Mouse (Mus musculus) natural killer cell, adult 2 months (primary cell): ENCODE measurements around the gene Cops3.
A peak's percentile ranks its signal among the peaks of the same experiment; 100 is the strongest.

Experiments used
- DNase-seq, 2 experiments: peaks; one replicate each; pipeline ENCODE4 v3.0.0; 2022; ENCODE audit warnings: low spot score in 2 of 2

Cops3 gene

DNA sequence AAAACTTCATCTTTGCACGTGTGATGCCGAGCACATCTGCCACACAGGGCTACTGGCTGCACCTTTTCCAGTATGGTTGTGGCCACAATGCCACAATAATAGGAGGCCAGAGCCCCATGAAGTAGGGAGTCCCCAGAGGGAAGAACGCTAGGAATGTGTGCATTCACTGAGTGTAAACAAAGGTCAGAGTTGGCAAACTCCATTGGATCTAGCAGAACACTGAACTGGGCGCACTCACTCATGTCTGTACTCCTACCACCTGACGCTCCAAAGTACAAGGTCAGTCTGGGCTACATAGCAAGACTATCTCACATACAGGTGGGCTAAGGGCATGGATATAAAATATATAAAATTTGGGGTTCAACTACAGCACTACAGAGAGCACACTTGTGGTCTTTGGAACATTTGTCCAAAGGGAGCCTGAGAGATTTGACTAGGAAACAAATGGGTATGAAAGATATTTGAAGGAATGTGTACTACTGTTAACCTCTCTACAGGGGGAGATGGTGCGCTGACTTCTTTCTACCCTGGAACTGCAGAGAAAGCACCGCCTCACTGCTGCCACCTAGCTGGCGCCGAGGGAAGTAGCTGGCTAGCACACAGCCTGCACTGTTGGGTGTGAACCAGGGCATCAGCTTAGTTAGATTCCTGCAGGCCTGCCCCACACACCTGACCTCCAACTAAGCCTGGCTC is 61.3 kb downstream of the Cops3 start:
- DNase-seq, result peak; percentile 55 to 77

- DNase-seq, result no peak
Observed at GRCm38 (mm10) chr11:59777259-59777658, 62.4 kb downstream of the Cops3 start.

DNA sequence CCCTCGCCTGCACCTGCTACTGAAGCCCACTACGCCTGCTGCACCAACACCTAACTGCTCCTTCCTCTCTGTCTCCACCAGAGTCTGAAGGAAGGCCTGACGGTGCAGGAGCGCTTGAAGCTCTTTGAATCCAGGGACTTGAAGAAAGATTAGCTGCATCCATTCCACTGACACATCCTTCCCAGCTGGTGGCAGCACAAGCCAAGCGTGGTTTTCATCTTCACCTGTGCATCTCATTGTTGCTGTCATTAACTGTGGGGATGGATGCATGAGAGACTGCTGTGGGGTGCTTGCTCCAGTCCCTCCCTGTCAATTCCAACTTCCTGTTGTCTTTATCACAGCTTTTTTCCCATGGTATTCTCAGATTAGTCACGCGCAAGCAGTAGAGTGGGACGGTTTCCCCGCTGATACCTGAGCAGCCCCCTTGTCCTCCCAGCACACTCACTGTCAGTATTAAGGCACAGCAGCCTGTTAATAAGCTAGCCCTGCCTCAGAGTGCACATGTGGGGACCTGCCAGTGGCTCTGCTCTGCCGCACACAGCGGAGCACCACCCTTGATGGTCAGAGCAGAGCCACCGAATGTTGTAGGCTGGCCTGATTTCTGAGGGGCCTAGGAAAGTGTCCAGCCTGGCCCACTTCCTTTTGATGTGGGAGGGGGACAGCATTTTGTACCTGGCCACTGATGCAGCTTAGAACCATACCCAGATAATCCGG is 64.0 kb downstream of the Cops3 start:
- DNase-seq, result no peak

GRCm38 (mm10) chr11:59774522-59774921 is 65.1 kb downstream of the Cops3 start:
- DNase-seq, result no peak

- DNase-seq, result no peak
Observed at GRCm38 (mm10) chr11:59772902-59773301, 66.7 kb downstream of the Cops3 start.

DNA sequence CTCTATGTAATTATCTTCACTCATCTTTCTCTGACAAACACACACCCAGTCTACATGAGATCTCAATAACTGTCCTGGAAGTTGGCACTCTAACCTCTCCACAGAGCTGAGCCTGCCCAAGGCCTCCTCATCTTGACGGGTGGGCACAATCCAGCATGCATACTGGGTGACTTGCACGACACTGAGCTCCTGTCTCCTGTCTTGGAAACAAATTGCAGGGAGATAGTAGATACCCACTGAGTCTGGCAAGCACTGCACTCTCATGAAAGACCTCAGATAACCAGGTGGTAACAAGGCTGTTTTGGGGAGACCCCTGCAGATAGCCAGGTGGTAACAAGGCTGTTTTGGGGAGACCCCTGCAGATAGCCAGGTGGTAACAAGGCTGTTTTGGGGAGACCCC is 67.3 kb downstream of the Cops3 start:
- DNase-seq, result no peak

- no peak for DNase-seq
Observed at GRCm38 (mm10) chr11:59770753-59771152, 68.9 kb downstream of the Cops3 start.

DNA sequence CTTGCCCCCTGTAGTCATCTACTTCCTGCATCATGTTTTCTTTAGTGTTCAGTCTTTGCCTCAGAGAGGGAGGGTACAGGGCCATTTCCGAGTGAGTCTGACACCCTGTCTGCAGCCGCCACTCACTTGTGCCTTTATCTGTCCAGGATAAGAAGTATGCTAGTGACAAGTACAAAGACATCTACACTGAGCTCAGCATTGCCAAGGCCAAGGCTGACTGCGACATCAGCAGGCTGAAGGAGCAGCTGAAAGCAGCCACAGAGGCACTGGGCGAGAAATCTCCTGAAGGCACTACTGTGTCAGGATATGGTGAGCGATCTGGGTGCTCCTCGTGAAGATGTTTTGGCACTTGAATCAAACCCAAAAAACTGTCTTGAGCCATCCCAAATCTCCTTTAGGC is 69.9 kb downstream of the Cops3 start:
- no peak for DNase-seq

DNA sequence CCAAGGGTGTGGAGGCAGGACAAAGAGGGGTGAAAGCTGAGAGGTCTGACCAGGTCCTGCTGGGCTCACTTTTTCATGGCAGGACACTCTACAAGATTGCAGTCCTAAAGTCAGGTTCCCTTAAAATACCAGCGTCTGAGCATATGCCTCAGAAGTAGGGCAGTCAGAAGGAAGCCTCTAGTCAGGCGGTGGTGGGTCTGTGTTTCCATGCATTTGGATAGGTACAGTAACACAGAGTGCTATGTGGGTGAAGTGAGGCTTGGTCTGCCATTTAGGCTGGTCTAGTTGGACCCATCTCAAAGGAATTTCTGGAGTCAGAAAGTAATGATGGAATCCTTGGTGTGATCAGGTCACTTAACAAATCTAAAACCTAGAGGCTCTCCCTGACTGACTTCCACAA is 70.3 kb downstream of the Cops3 start:
- no peak for DNase-seq
